Mouse (Mus musculus): ENCODE data around the gene Cald1.

DNA sequence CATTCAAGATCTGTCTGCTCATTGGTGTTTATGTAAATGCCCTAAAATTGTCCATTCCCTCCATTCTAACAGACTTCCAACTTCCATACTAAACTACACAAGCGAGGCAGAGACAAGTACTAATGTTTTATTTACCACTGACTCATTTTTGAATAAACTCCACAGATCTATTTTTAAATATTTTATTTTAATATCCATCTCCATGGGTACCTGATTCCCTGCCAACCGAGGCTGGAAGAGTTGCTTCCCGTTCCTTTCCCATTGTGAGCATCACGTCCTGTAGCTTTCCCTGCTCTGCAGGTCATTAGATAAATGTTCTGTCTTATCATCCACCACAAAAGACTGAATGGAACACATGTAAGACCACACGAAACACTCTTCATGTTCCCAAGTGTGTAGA, 60.5 kb downstream of the Cald1 start:
- TF ChIP-seq POLR2A (IDR thresholded peaks at IDR 0.05; ENCODE audit: borderline replicate concordance, insufficient read depth, low read length) (no peak), CTCF (IDR thresholded peaks at IDR 0.05; ENCODE audit: borderline replicate concordance, insufficient read depth, low read depth, low read length) (no peak)

Measured in cerebellum, adult 2 months (tissue).